Mouse (Mus musculus): ENCODE data around the gene Pitpnm1. TPM values are rescaled to one million over a fixed set of nuclear protein-coding genes. Genes with fewer than 3 reads are reported as not detected.
A peak's percentile ranks its signal among the peaks of the same experiment; 100 is the strongest.
"Not testable (repeated sequence)": the region's sequence is repeated elsewhere in the genome, so short reads cannot be mapped to it uniquely, and the experiment has no call there.

The Pitpnm1 gene
- total RNA-seq (2021), result 10 to 100 TPM; 51.6 to 65.0 TPM
- long read RNA-seq, experiment 1, full-length matches to known transcripts, result 11 of 31 reads
- long read RNA-seq, experiment 1, partial matches to known transcripts, result 13 of 31 reads
- long read RNA-seq, experiment 1, other reads (novel, unspliced or antisense), result 7 of 31 reads
- long read RNA-seq, experiment 2, full-length matches to known transcripts, result 12 of 56 reads
- long read RNA-seq, experiment 2, partial matches to known transcripts, result 28 of 56 reads
- long read RNA-seq, experiment 2, other reads (novel, unspliced or antisense), result 16 of 56 reads

DNA sequence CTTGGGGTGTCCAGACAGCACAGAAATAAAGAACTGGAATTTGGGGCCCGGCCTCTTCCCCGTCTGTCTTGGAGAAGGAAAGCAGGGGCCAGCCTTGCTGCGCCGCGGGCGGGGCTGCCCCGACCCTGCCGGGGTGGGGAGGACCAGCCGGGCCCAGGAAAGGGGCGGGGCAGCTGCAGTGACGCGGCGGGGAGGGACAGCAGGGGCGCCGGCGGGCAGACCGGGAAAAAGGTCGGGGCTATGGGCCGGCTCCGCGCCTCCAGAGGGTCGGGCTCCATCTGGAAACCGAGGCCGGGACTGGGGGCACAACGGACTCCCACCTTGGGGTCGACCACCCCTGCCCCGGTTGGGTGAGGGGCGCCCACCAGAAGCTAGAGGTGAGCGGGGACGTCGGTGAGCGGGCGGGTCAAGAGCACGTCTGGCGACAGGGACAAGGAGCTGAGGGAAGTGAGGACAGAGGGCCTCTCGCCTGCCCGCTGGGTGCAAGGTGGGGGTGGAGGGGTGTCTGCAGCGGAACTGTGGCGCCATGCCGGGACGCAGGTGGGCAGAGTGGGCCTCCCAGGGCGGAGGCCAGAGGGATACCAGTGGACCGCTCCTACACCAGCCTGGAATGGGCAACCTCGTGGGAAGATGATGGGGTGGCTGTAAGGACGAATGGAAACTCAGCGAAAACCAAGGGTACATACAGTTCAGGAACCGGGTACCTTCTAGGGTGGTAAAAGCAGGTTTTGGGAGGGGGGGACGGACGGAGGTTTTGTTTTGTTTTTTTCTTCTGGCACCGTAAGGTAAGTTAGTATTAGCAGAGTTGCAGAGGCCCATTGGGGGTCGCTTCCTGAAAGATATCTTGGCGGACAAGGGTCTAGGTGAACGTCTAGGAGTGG is at the start of gene Pitpnm1:
Gene Pitpnm1 (plus strand): TSS at position 162 of the 881 bp plus-strand sequence.
- peak; percentile 47 to 51 for DNase-seq (ENCODE audit: low spot score in 2 of 2)

DNA sequence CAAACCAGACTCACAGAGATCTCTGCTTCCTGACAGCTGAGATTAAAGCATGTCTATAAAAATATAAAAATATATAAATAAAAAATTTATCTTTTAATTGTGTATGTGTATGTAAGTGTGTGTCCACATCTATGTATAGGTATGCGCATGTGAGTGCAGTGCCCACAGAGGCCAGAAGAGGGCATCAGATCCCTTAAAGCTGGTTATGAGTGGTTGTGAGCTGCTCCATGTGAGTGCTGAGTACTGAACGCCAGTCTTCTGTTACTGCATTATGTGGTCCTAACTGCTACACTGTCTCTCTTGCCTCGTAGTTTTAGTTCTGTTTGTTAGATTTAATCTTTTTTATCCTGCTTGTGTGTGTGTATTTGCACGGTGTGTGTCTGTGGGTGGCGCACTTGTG is 48.8 kb upstream of the Pitpnm1 start:
- DNase-seq (ENCODE audit: low spot score in 2 of 2), result no peak

DNA sequence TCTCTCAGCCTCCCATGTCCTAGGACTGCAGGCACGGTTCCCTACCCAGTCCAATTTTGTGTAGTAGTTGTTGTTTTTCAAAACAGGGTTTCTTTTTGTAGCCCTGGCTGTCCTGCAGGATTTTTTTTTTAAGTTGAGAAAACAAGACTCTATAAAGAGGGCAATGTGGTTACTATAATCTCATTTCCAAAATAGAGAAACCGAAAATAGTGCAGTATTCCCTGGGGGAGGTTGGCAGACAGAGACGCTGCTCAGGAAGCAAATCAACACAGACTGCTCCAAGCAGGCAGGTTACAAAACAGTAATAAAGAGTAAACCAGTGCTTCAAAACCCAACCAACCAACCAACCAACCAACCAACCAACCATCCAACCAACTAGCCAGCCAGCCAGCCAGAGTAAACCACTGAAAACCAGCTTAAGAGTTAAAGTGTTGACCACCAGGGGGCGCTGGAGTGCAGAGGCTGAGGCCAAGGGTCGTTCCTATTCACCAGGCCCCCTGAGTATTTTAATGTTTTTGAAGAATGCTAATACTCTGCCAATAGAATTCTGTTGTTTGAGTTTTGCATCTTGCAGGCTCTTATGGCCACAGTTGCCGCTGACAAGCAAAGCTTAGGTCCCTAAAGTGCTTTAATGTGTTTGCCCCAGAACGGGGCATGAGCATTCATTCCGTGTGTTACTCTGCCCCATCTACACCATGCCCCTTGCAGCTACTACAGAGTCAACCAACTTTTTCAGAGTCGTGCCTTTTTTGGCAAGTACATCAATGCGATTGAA is 47.9 kb upstream of the Pitpnm1 start:
- peak; percentile 43 to 44 for DNase-seq (ENCODE audit: low spot score in 2 of 2)

DNA sequence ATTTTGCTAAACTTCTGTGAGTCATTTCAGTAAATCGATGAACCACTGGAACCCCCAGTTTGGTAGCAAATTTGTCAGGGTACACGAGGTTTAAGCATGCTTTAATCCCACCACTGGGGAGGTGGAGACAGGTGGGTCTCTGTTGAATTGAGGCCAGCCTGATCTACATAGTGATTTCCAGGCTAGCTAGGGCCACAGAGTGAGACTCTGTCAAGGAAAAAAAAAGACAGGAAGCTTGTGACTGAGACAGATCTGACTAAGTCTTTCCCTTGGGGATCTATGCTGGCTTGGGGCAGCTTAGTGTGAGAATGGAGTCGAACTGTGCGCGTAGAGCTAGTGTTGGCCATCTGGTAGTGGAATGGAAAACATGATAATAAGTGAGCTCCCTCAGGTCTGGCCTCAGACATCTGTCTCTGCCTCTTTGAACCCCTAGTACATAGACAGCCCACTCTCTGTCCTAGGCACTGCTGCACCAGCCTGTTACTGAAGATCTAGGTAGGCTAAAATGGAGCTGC is 47.2 kb upstream of the Pitpnm1 start:
- DNase-seq (ENCODE audit: low spot score in 2 of 2), result no peak

DNA sequence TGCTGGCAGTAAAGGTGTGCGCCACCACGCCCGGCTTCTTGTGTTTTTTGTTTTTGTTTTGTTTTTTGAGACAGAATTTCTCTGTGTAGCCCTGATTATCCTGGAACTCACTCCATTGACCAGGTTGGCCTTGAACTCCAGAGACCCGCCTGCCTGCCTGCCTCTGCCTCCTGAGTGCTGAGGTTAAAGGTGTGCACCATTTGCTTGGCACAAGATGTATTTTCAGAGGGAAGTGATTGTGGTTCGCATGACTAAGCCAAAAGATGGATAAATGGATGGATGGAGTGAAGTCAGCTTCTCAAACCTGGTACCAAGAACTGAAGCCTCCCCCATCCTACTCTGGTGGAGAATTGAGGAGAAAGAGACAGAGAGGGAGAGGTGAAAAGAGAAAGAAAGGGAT is 45.2 kb upstream of the Pitpnm1 start:
- DNase-seq (ENCODE audit: low spot score in 2 of 2), result no peak

GRCm38 (mm10) chr19:4055216-4055946 is 44.4 kb upstream of the Pitpnm1 start:
- DNase-seq (ENCODE audit: low spot score in 2 of 2), result no peak

DNA sequence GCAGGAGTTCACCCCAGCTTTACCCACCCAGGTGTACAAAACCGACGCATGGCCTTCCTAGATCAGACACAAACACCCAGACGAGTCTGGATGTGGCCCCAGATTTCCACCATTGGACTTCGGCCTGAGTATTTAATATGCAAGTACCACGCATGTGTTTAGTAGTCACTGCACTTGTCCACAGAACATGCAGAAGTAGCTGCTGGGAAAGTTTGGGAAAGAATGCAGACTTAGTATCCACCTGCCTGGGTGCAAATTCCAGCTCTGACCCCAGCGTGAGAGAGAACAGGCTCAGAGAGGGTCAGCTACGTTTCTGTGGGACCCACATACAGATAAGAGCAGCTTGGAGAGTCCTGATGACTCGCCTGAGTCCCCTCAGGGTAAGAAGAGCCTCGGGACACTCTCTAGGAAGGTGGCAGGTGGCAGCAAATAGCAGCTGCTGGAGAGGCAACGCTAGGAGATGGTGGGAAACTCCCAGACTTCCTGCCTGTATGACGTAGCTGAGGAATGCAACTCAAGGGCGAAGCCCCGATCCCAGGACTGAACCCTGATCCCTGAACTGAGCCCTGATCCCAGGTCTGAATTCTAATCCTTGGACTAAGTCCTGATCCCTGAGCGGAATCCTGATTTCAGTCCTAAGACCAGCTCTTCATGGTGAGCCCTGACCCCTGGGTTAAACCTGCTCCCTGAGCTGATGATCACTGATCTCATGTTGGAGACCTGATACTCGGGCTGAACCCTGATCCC is 43.7 kb upstream of the Pitpnm1 start:
- DNase-seq (ENCODE audit: low spot score in 2 of 2), result no peak

GRCm38 (mm10) chr19:4056727-4057126 is 43.1 kb upstream of the Pitpnm1 start:
- no peak for DNase-seq (ENCODE audit: low spot score in 2 of 2)

DNA sequence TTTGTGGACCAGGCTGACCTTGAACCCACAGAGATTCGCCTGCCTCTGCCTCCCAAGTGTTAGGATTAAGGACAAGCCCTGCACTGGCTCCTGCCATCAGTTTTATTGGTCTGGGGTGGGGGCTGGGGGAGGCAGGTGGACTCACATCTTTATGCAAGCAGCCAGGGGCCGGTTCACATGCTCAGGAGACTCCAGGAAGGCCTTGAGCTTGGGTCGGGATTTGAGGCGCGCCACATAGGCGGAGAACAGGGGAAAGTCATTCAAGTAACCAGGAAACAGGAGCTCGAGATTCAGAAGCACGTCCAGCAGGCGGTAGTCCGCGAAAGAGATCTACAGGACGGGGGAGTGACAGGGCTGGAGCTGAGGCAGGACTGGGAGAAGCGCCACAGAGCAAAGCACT is 42.4 kb upstream of the Pitpnm1 start:
- no peak for DNase-seq (ENCODE audit: low spot score in 2 of 2)

- no peak for DNase-seq (ENCODE audit: low spot score in 2 of 2)
Observed at GRCm38 (mm10) chr19:4057962-4058361, 41.8 kb upstream of the Pitpnm1 start.

DNA sequence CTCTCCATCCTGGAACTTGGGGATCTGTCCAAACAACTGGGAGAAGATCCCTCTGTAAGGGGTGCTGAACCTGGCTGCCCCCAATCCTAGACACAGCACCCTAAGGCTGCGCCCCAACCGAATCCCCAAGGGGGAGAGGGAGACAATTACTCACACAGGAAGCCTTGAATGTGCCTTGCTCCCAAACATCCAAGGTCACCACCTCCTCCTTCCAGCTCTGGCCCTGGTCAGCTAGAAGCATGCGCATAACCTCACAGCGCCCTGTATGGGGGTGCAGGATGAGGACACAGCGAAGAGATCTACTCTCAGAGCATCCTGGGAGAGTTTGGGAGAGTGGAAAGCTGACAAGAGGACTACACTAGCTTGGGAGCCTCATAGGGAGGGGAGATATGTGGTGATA is 41.2 kb upstream of the Pitpnm1 start:
- no peak for DNase-seq (ENCODE audit: low spot score in 2 of 2)

- no peak for DNase-seq (ENCODE audit: low spot score in 2 of 2)
Observed at GRCm38 (mm10) chr19:4059069-4059740, 40.6 kb upstream of the Pitpnm1 start, which contains the start of gene Gstp3. TSS of gene Gstp3 (minus strand) at chr19:4059569.

DNA sequence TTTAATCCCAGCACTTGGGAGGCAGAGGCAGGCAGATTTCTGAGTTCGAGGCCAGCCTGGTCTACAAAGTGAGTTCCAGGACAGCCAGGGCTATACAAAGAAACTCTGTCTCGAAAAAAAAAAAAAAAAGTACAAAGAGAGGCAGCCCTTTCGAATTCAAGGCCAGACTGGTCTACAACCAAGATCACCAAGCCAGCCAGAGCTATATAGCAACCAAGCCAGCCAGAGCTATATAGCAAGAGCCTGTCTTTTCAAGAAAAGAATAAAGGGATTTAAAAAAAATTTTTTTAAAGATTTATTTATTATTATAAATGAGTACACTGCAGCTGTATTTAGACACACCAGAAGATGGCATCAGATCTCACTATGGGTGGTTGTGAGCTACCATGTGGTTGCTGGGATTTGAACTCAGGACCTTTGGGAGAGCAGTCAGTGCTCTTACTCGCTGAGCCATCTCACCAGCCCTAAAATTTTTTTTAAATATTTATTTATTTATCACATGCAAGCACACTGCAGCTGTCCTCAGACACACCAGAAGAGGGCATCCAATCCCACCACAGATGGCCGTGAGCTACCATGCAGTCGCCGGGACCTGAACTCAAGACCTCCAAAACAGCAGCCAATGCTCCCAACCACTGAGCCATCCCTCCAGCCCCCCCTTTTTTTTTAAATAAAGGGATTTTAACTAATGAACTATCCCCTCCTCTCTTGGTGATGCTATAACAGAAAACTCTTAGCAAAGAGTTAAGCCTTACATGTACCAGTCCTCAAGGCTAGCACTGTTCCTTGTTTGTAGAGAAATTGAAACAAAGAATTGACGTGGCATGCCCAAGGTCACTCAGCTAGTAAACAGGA is 39.5 kb upstream of the Pitpnm1 start:
- DNase-seq (ENCODE audit: low spot score in 2 of 2), result not testable (repeated sequence)

- no peak for DNase-seq (ENCODE audit: low spot score in 2 of 2)
Observed at GRCm38 (mm10) chr19:4060899-4061465, 38.8 kb upstream of the Pitpnm1 start.

- DNase-seq (ENCODE audit: low spot score in 2 of 2), result not testable (repeated sequence)
Observed at GRCm38 (mm10) chr19:4063357-4063756, 36.4 kb upstream of the Pitpnm1 start.

DNA sequence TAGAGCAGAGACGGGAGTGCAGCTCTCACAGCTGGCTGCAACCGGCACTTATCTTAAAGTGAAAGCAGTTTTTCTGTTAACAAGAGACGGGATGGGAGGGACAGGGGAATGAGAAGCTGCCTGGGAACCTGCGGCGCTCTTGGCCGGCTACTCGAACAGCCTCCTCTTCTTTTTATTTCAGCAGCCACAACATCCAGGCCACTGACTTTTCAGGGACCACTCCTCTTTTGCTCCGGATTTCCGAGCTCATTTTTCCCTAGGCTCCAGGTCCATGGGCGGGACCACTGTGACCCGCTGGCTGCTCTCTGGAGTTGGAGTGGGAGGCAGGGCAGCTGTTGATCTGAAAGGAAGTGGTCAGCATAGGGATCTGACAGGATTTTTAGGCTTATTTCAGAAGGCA is 35.3 kb upstream of the Pitpnm1 start:
- not testable (repeated sequence) for DNase-seq (ENCODE audit: low spot score in 2 of 2)

DNA sequence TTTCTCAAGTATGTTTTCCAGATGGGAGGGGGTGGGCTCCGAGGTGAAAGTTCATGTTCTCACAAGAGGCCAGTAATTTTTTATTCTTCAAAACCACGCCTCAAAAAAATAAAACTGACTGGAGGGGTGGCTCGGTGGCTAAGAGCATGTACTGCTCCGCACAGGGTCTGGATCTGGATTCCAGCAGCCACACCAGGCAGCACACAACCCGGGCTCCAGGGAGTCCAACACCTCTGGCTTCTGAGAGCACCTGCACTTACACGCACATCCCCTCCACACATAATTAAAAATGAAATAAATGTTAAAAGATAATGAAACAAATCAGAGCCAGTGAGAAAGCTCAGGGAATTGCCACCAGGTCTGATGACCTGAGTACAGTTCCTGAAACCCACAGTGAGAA is 33.5 kb upstream of the Pitpnm1 start:
- no peak for DNase-seq (ENCODE audit: low spot score in 2 of 2)

DNA sequence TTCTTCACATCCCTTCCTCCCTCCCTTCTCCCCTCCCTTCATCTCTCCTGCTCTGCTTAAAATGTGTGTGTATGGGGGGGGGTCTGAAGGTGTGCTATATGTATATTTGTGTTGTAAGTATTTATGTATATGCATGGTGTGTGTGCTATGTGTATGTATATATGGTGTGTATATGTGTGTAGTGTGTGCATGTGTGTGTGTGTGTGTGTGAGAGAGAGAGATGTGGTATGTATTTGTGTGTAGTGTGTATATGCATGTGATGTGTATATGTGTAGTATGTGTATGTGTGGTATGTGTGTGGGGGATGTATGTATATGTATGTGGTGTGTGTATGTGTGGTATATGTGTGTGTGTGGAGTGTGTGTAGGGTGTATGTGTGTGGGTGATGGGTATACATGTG is 32.9 kb upstream of the Pitpnm1 start:
- DNase-seq (ENCODE audit: low spot score in 2 of 2), result no peak

Measured in adrenal gland, postnatal 4 days (tissue).